Mouse (Mus musculus): ENCODE data around the gene Top1. TPM values are rescaled to one million over a fixed set of nuclear protein-coding genes. Genes with fewer than 3 reads are reported as not detected.

The Top1 gene
- polyA plus RNA-seq, 1 experiment from 2014 or later = 97.3 TPM

Small RNAs within 50 kb of the gene (microRNA-seq; reads per million reads assigned to microRNA genes)
- not detected for gene Gm23968

Other genes starting within 250 kb of the Top1 start
- 72.3 and 75.7 TPM in 2 replicates for gene Plcg1, start 85.4 kb downstream of the Top1 start, polyA plus RNA-seq (2015; fragmentation: Nextera tagmentation; extraction: Ambion mirVana)
- 12.6 and 12.9 TPM in 2 replicates for gene Zhx3, start 227.1 kb downstream of the Top1 start, polyA plus RNA-seq (2015; fragmentation: Nextera tagmentation; extraction: Ambion mirVana)
- gene Lpin3, start 234.8 kb downstream of the Top1 start, polyA plus RNA-seq (2015; fragmentation: Nextera tagmentation; extraction: Ambion mirVana) = 2.4 and 2.9 TPM in 2 replicates